Mouse (Mus musculus) heart, adult 2 months (tissue): ENCODE data around the gene Tbc1d15. TPM values are rescaled to one million over a fixed set of nuclear protein-coding genes. Genes with fewer than 3 reads are reported as not detected.

Experiments used
- DNase-seq, 2 experiments: peaks; one replicate each; pipeline ENCODE4 v3.0.0; 2021
- H3K27ac ChIP-seq: fragments of 200-600 bp; 2 replicates; pipeline ENCODE4 v1.8.1; 2022
- H3K27me3 ChIP-seq: fragments of 200-500 bp; 2 replicates; pipeline ENCODE4 v1.6.1; 2012; ENCODE audit warnings: mild to moderate bottlenecking, low read length, inconsistent platforms, mixed read lengths; ENCODE audit not compliant: control insufficient read depth, insufficient read depth
- H3K36me3 ChIP-seq: fragments of 200-500 bp; 2 replicates; pipeline ENCODE4 v1.6.1; 2012; ENCODE audit warnings: low read length, inconsistent platforms; ENCODE audit not compliant: control insufficient read depth, insufficient read depth
- H3K4me1 ChIP-seq: fragments of 200-500 bp; 2 replicates; pipeline ENCODE4 v1.6.1; 2011; ENCODE audit warnings: low read length; ENCODE audit not compliant: control insufficient read depth, insufficient read depth
- H3K4me3 ChIP-seq: fragments of 200-600 bp; 2 replicates; pipeline ENCODE4 v1.8.1; 2022
- H3K79me2 ChIP-seq: fragments of 200-500 bp; replicated peaks from 2 replicates; pipeline ENCODE4 v1.6.1; 2012; ENCODE audit warnings: mild to moderate bottlenecking, inconsistent platforms, low read length, moderate library complexity, mixed read lengths; ENCODE audit not compliant: control insufficient read depth, insufficient read depth
- H3K9ac ChIP-seq: fragments of 200-500 bp; 2 replicates; pipeline ENCODE4 v1.6.1; 2012; ENCODE audit warnings: low read depth, mild to moderate bottlenecking, control low read depth, inconsistent platforms, low read length, mixed read lengths
- CTCF ChIP-seq: fragments of 200-600 bp; IDR thresholded peaks from 2 replicates; pipeline ENCODE4 v1.8.1; 2022; ENCODE audit warnings: antibody characterized with exemption, mild to moderate bottlenecking, moderate library complexity
- EP300 ChIP-seq: fragments of 200-500 bp; IDR thresholded peaks from 2 replicates; pipeline ENCODE4 v1.6.1; 2011; ENCODE audit warnings: low read depth, low read length, control low read depth; ENCODE audit not compliant: insufficient read depth
- POLR2A ChIP-seq: fragments of 200-500 bp; IDR thresholded peaks from 2 replicates; pipeline ENCODE4 v1.6.1; 2011; ENCODE audit warnings: mild to moderate bottlenecking, low read depth, low read length, control low read depth; ENCODE audit not compliant: insufficient read depth
- WGBS: fragments of 180-500 bp; shearing (Covaris S2); methylation state at CpG from one replicate; pipeline ENCODE4 v1.1.7; 2018; 5-methylcytosine and 5-hydroxymethylcytosine counted together
- intact Hi-C: fragments of 180-260 bp; cut with DNase I; formaldehyde crosslinking; loops from one replicate; pipeline ENCODE4 v1.15.1; 2025
- long read RNA-seq: library from polyadenylated mRNA; stranded (forward); transcript quantifications from one replicate; pipeline ENCODE4 v2.0.0, GENCODE M21; 2021
- polyA plus RNA-seq: library from polyadenylated mRNA; depleted of rRNA; stranded (reverse); fragments of >200 nt; gene quantifications from 2 replicates; pipeline ENCODE4 v1.2.3, GENCODE M21; 2012; rRNA removed
- total RNA-seq, 2 experiments: library from RNA; stranded (reverse); gene quantifications; 2 replicates each; pipeline ENCODE4 v1.2.3; 2021

Gene Tbc1d15
- 10 to 100 TPM; 42.7 to 56.9 TPM for total RNA-seq
- polyA plus RNA-seq: 6.7 and 21.8 TPM in 2 replicates
- long read RNA-seq, transcript Tbc1d15-201 (17 exons, 3,752 nt): major isoform, 48 of 63 reads
- long read RNA-seq, partial matches to known transcripts: 7 of 63 reads
- long read RNA-seq, other reads (novel, unspliced or antisense): 8 of 63 reads

DNA sequence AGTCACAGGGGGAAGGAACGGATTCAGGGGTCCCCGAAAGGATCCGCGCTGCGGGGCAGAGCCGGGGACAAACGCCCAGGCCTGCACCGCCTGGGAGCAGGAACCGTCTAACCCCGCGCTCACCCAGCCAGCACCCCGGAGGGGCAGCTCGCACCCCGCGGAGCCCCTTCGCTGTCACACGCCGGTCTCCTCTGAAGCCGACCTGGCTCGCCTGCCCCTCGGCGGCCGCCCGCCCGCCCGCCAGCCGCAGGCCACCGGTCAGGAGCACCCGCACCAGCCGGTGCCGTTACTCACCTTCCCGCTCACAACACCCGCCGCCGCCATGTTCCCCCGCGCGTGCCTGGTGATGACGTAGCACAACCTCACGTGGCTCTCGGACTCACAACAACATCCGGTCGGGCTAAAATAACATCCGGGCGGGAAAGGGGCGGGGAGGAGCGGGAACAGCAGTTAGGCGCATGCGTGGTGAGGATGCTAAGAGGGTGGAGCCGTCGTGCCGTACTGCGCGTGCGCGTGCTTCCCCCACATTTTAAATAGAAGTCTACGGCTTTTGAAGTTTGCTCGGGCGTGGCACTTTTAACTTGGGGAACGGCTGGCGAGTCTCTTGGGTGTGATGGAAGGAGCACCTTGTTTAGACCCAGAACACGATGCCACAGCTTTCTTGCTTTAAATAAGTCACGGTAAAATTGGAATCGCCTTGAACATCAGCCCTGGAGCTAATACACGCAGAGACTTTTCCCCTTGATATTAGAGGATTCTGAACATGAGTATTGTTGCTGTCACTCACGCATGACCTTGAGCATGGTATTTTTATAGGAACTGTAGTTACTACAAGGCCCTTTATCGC is at the start of gene Tbc1d15:
Gene Tbc1d15, minus strand, starts transcription at position 380 of the 847 bp plus-strand sequence.
- H3K9ac ChIP-seq: peak within 1 kb of the TSS; percentile 95
- H3K79me2 ChIP-seq: peaks cover 4% of the 10 kb centered on the region; the same call in 1 of the 2 replicates
- H3K27ac ChIP-seq: peak within 1 kb of the TSS; percentile 99
- peak; percentile 95 to 97 for DNase-seq
- no peaks in the 10 kb centered on the region for H3K27me3 ChIP-seq
- WGBS: under 1% methylated on average over 61 of the region's 67 CpGs
- H3K4me3 ChIP-seq: peak within 1 kb of the TSS; percentile 94
- peaks cover 5% of the 10 kb centered on the region for H3K4me1 ChIP-seq
- no peaks in the 10 kb centered on the region for H3K36me3 ChIP-seq
- TF ChIP-seq CTCF (no peak), POLR2A (peak; percentile 92), EP300 (peak; percentile 85)
- intact Hi-C loops: loop anchor here (2.0 to 5.0 kb wide), 3 partner anchors 63 to 131 kb away; partner anchors contain the start of genes Rab21, Thap2, Tmem19 and Zfc3h1

DNA sequence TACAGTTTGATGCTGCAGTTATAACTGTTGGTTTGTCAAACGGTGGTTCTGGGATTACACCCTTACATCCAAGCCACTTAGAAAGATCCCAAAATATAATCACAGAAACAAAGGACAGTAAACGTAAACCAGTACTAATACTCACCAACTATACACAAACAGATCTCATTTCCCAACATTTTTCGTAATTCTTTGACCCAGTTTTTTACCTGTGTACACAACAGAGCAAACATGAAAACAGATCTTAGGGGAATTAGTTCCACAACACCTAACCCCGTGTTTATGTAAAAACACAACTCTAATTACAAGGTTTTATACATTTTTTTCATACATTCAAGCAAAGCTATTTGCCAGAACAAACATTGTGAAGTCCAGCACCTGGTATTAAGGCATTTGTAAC is 47.4 kb upstream of the Tbc1d15 start:
- H3K4me1 ChIP-seq: peaks cover 2% of the 10 kb centered on the region
- no peak for DNase-seq
- WGBS: 88% methylated on average over 4 of the region's 4 CpGs
- H3K9ac ChIP-seq: no peak overlapping the region
- no peak for TF ChIP-seq POLR2A
- no peak for TF ChIP-seq EP300
- no peak for TF ChIP-seq CTCF
- H3K79me2 ChIP-seq: peaks cover 3% of the 10 kb centered on the region
- intact Hi-C loops: no loop called here
- no peak overlapping the region for H3K4me3 ChIP-seq
- no peaks in the 10 kb centered on the region for H3K27me3 ChIP-seq
- peaks cover 11% of the 10 kb centered on the region for H3K36me3 ChIP-seq
- H3K27ac ChIP-seq: no peak overlapping the region

DNA sequence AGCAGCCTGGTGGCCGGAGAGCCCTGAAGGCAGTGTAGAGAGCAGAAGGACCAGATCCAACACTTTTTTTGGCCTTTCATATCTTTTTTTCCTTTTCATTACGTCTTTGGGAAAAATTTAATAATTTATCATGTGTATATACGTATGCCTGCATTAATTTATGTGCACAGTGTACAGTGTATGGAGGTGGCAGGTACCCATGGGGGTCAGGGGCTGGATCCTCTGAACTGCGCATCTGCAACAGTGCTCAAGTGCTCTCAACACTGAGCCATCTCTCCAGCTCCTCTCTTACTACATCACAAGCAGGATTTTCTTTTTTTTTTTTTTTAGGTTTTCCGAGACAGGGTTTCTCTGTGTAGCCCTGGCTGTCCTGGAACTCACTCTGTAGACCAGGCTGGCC is 46.3 kb upstream of the Tbc1d15 start:
- H3K27me3 ChIP-seq: no peaks in the 10 kb centered on the region
- no peak for DNase-seq
- intact Hi-C loops: no loop called here
- WGBS: 84% methylated on average over 5 of the region's 5 CpGs
- no peaks in the 10 kb centered on the region; the same call in 1 of the 2 replicates for H3K79me2 ChIP-seq
- H3K9ac ChIP-seq: no peak overlapping the region
- H3K36me3 ChIP-seq: peaks cover 15% of the 10 kb centered on the region
- no peak overlapping the region for H3K4me3 ChIP-seq
- H3K4me1 ChIP-seq: peaks cover 2% of the 10 kb centered on the region
- H3K27ac ChIP-seq: no peak overlapping the region
- no peak for TF ChIP-seq CTCF
- TF ChIP-seq POLR2A: no peak
- no peak for TF ChIP-seq EP300

DNA sequence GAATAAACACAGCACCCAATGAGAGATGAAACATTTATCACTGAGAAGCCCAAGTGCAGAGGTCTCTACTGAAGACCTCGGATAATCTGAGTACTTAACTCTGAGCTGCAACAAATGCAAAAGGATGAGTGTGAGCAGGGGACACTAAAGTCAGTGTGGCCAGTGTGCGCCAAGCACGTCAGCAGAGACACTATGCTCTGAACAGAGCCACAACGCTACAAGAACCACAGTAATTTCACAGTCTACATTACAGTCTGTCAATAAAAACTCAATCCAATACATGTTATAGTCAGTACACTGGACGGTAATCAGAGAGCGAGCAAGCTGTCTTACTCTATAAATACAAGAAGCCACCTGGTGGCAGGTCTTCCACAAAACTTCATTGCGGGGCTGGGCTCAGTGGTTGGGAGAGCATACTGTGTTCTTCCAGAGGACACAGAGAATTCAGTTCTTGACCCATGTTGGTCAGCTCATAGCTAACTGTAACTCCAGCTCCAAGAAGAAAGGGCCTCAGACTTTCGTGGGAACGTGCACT is 45.2 kb upstream of the Tbc1d15 start:
- H3K79me2 ChIP-seq: no peaks in the 10 kb centered on the region; the same call in 1 of the 2 replicates
- peaks cover 2% of the 10 kb centered on the region for H3K4me1 ChIP-seq
- no peaks in the 10 kb centered on the region for H3K27me3 ChIP-seq
- H3K4me3 ChIP-seq: no peak overlapping the region
- peak; percentile 16; the same call in 1 of the 2 replicates for TF ChIP-seq CTCF
- TF ChIP-seq POLR2A: no peak
- no peak overlapping the region for H3K27ac ChIP-seq
- no peak overlapping the region for H3K9ac ChIP-seq
- H3K36me3 ChIP-seq: peaks cover 15% of the 10 kb centered on the region
- 78% methylated on average over 9 of the region's 9 CpGs for WGBS
- intact Hi-C loops: no loop called here
- no peak for DNase-seq

DNA sequence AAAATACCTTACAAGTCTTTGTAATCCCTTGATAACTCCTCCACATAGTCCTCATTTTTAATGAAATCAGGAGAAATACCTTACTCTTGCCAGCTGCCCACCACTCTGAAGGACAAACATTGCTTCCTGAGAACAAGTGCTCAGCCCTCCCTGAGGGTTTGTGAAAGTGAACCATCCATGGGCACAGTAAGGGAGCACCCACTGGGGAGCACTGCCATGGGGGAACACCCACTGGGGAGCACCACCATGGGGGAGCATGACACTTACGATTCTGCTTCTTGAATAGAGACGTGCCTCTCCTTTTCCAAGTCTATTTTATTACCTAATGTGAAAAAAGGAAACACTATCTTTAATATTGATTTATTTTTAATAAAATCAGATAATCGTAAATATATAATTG is 43.9 kb upstream of the Tbc1d15 start:
- no peak for DNase-seq
- Histone ChIP-seq H3K79me2 (no peaks in the 10 kb centered on the region; the same call in 1 of the 2 replicates), H3K4me1 (peaks cover 2% of the 10 kb centered on the region), H3K36me3 (peaks cover 9% of the 10 kb centered on the region), H3K27me3 (no peaks in the 10 kb centered on the region), H3K4me3 (no peak overlapping the region), H3K9ac (no peak overlapping the region), H3K27ac (no peak overlapping the region)
- TF ChIP-seq EP300: no peak
- no peak for TF ChIP-seq CTCF
- no peak for TF ChIP-seq POLR2A
- 92% methylated on average over 3 of the region's 3 CpGs for WGBS
- intact Hi-C loops: no loop called here

DNA sequence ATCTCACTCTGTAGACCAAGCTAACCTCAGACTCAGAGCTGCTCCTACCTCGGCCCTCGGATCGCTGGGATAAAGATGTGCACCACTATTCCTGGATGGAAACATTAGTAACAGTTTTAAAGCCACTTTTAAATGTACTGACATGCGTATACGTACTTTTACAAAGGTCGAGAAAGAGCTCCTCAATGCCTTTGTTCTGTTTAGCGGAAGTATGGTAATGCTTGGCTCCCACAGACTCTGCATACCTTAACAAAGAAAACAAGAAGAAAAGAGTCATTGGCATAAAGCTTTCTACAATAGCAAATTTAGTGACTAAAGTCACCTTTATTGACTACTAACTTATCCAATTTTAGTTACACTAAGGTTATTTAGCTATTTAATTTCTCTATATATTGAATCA is 43.4 kb upstream of the Tbc1d15 start:
- DNase-seq: no peak
- H3K9ac ChIP-seq: no peak overlapping the region
- H3K4me1 ChIP-seq: peaks cover 2% of the 10 kb centered on the region
- TF ChIP-seq POLR2A: no peak
- no peak for TF ChIP-seq CTCF
- no peak for TF ChIP-seq EP300
- H3K27ac ChIP-seq: no peak overlapping the region
- 95% methylated on average over 7 of the region's 7 CpGs for WGBS
- H3K36me3 ChIP-seq: peaks cover 6% of the 10 kb centered on the region
- intact Hi-C loops: no loop called here
- H3K79me2 ChIP-seq: no peaks in the 10 kb centered on the region; the same call in 1 of the 2 replicates
- H3K4me3 ChIP-seq: no peak overlapping the region
- H3K27me3 ChIP-seq: no peaks in the 10 kb centered on the region
